ENCODE assay signal across 23 mouse cellular contexts in genomic region chr8:6002612-6003011, GRCm38 (mm10).
DNase-seq lines count a peak whose midpoint lies in the region; ATAC-seq lines count a peak whose summit lies in the region.
"Had no signal": no experiment of that assay in that cellular context is flagged by ENCODE, and none has a peak within 500 bp of the region (broad histone marks: within the 10 kb centered on the region; RNA-seq: fewer than 3 reads in every experiment).

No protein-coding gene starts in this region.

- H3K9ac ChIP-seq in hindbrain, embryonic 16.5 days (ENCODE audit: low read depth, low read length): no peak overlapping the region
- H3K9ac ChIP-seq in neural tube, embryonic 12.5 days: no peak overlapping the region
- H3K9ac ChIP-seq in neural tube, embryonic 15.5 days (replicated peaks): no peak overlapping the region
- H3K9ac ChIP-seq: heart, embryonic 15.5 days; intestine, embryonic 15.5 days; liver, embryonic 12.5 days had no signal

- no peak overlapping the region for H3K27ac ChIP-seq in hindbrain, embryonic 10.5 days
- H3K27ac ChIP-seq in hindbrain, embryonic 16.5 days (ENCODE audit: low read depth, low read length): no peak overlapping the region
- H3K27ac ChIP-seq in neural tube, embryonic 12.5 days: no peak overlapping the region
- no peak overlapping the region for H3K27ac ChIP-seq in neural tube, embryonic 15.5 days (replicated peaks)
- H3K27ac ChIP-seq: heart, embryonic 15.5 days; intestine, embryonic 15.5 days; left cerebral cortex, adult 2 months; liver, embryonic 12.5 days had no signal

- H3K27me3 ChIP-seq in hindbrain, embryonic 10.5 days (ENCODE audit: insufficient read depth, poor library complexity, severe bottlenecking): no peaks in the 10 kb centered on the region
- no peaks in the 10 kb centered on the region for H3K27me3 ChIP-seq in hindbrain, embryonic 16.5 days (replicated peaks; ENCODE audit: control insufficient read depth, insufficient read depth, low read length)
- no peaks in the 10 kb centered on the region for H3K27me3 ChIP-seq in neural tube, embryonic 12.5 days (replicated peaks)
- H3K27me3 ChIP-seq in neural tube, embryonic 15.5 days (replicated peaks): no peaks in the 10 kb centered on the region
- H3K27me3 ChIP-seq: heart, embryonic 15.5 days; intestine, embryonic 15.5 days; liver, embryonic 12.5 days had no signal

- no peaks in the 10 kb centered on the region for H3K4me1 ChIP-seq in hindbrain, embryonic 10.5 days (replicated peaks)
- H3K4me1 ChIP-seq in hindbrain, embryonic 16.5 days (ENCODE audit: control insufficient read depth, insufficient read depth, low read depth, low read length): no peaks in the 10 kb centered on the region
- no peaks in the 10 kb centered on the region for H3K4me1 ChIP-seq in neural tube, embryonic 12.5 days
- no peaks in the 10 kb centered on the region for H3K4me1 ChIP-seq in neural tube, embryonic 15.5 days
- H3K4me1 ChIP-seq: heart, embryonic 15.5 days; intestine, embryonic 15.5 days; liver, embryonic 12.5 days had no signal

- DNase-seq in hindbrain, embryonic 10.5 days (ENCODE audit: low spot score): peak; percentile 22
- DNase-seq in mesoderm, embryonic 11.5 days (ENCODE audit: low read depth, low spot score): peak; percentile 66
- DNase-seq in lung, postnatal 14 days: no peak
- DNase-seq in kidney, adult 8-10 months: no peak
- no peak for DNase-seq in adrenal gland, adult 8-10 months
- DNase-seq: B cell, adult 2 months; cerebellum, adult 9-10 months; gastrocnemius, postnatal 25 days; heart, postnatal 4 days; kidney, postnatal 4 days; layer of hippocampus, adult 9-11 months; lung, adult 2 months; lung, postnatal 36 days; spleen, adult 18-20 months; thymus, postnatal 36 days had no signal

- WGBS in hindbrain, embryonic 10.5 days: 27% methylated on average over 1 of the region's 1 CpGs
- 25% methylated on average over 1 of the region's 1 CpGs for WGBS in hindbrain, embryonic 16.5 days
- WGBS in neural tube, embryonic 12.5 days: 61% methylated on average over 1 of the region's 1 CpGs
- 73% methylated on average over 1 of the region's 1 CpGs for WGBS in neural tube, embryonic 15.5 days

- ATAC-seq in hindbrain, embryonic 16.5 days: no peak; the same call in 1 of the 2 replicates
- ATAC-seq in neural tube, embryonic 12.5 days (ENCODE audit: low FRiP score, low read depth): 0 out of 2 replicates have a peak, but pooled peaks have one; percentile 44
- ATAC-seq in neural tube, embryonic 15.5 days (ENCODE audit: low FRiP score): no peak
- ATAC-seq: forebrain, embryonic 14.5 days; intestine, embryonic 15.5 days; liver, embryonic 12.5 days had no signal

- H3K4me3 ChIP-seq in hindbrain, embryonic 10.5 days: no peak overlapping the region
- H3K4me3 ChIP-seq in hindbrain, embryonic 16.5 days (ENCODE audit: low read length): no peak overlapping the region
- no peak overlapping the region for H3K4me3 ChIP-seq in neural tube, embryonic 12.5 days
- no peak overlapping the region for H3K4me3 ChIP-seq in neural tube, embryonic 15.5 days (replicated peaks)
- H3K4me3 ChIP-seq: heart, embryonic 15.5 days; intestine, embryonic 15.5 days; left cerebral cortex, adult 2 months; liver, embryonic 12.5 days had no signal

- no peaks in the 10 kb centered on the region for H3K36me3 ChIP-seq in hindbrain, embryonic 10.5 days
- no peaks in the 10 kb centered on the region for H3K36me3 ChIP-seq in hindbrain, embryonic 16.5 days (ENCODE audit: control insufficient read depth, insufficient read depth, low read length)
- H3K36me3 ChIP-seq in neural tube, embryonic 12.5 days: no peaks in the 10 kb centered on the region
- no peaks in the 10 kb centered on the region for H3K36me3 ChIP-seq in neural tube, embryonic 15.5 days
- H3K36me3 ChIP-seq: heart, embryonic 15.5 days; intestine, embryonic 15.5 days; liver, embryonic 12.5 days had no signal

- no peak overlapping the region for H3K4me2 ChIP-seq in hindbrain, embryonic 16.5 days (ENCODE audit: low read length)
- no peak overlapping the region for H3K4me2 ChIP-seq in neural tube, embryonic 12.5 days (replicated peaks)
- H3K4me2 ChIP-seq in neural tube, embryonic 15.5 days: no peak overlapping the region
- H3K4me2 ChIP-seq: heart, embryonic 15.5 days; intestine, embryonic 15.5 days; liver, embryonic 12.5 days had no signal

- H3K9me3 ChIP-seq in hindbrain, embryonic 10.5 days: no peaks in the 10 kb centered on the region
- no peaks in the 10 kb centered on the region for H3K9me3 ChIP-seq in hindbrain, embryonic 16.5 days (ENCODE audit: control insufficient read depth, low read length)
- H3K9me3 ChIP-seq in neural tube, embryonic 12.5 days: no peaks in the 10 kb centered on the region
- H3K9me3 ChIP-seq in neural tube, embryonic 15.5 days (replicated peaks): no peaks in the 10 kb centered on the region
- H3K9me3 ChIP-seq: heart, embryonic 15.5 days; intestine, embryonic 15.5 days; liver, embryonic 12.5 days had no signal

Comparison
In these comparisons a context has a peak if more than half of its experiments do, and no peak if none do; other contexts are left out.
1. DNase-seq: peak in hindbrain, embryonic 10.5 days (single experiment) and mesoderm, embryonic 11.5 days (single experiment); none in lung, postnatal 14 days (single experiment), kidney, adult 8-10 months (0 of 2) and adrenal gland, adult 8-10 months (single experiment).